Mouse (Mus musculus) skeletal muscle tissue, adult 2 months (tissue): ENCODE results near the gene Spag6l.
"Not testable (repeated sequence)": the region's sequence is repeated elsewhere in the genome, so short reads cannot be mapped to it uniquely, and the experiment has no call there.

Experiments used
- DNase-seq: peaks from one replicate; pipeline ENCODE4 v3.0.0-alpha.2; 2012; ENCODE audit warnings: low read depth, low spot score

Gene Spag6l

DNA sequence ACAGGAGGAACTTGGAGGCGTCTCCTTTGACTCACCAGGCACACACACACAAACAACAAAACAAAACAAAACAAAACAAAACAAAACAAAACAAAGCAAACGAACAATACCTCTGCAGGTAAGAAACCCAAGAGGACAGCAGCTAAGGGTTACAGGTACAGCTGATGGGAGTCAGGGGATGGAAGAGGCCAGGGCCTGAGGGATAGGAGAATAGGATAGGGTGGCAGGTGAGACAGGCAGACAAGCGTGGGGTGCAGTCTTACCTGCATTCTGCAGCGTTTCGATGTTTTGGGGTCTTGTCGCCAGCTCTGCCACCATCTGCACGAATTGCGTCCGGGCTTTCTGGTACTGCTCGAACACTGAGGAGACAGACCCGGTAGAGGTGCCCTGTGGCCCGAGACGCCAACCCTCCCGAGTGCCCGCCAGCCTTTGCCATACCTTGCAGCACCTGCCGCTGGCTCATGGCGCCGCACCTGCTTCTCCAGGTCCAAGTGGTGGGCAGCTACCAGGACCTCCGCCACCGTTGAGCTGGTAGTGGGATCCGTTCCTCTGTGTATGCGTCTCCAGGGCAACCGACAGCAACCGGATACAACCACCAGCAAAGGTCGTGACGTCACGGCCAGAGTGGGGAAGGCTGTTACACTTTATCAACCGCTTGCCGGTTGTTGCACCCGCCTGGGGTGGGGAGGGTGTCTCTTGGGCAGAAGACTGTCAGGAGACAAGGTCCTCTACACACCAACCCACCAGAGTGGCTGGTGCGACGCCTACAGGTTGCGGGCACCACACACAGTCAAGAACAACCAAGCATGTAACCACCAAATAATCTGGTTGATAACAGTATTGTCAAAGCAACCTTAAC is at the start of gene Spag6l:
TSS of gene Spag6l (minus strand) at position 700 of the 859 bp plus-strand sequence.
- DNase-seq = no peak

DNA sequence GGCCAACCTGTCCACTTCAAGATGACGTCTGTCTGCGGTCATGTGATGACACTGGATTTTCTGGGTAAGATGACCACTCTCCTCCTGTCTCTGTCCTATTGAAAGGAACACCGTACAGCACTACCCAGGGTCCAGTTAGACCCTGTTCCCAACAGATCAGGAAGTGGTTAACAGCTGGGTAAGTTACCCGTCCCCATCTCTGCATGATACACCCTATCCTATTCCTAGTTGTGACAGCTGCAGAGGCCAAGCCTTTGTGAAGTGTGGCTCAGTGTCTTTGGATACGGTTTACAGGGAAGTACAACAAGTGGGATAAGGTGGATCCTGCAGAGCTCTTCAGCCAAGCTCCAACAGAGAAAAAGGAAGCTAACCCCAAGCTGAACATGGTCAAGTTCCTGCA is 49.8 kb upstream of the Spag6l start:
- no peak for DNase-seq

DNA sequence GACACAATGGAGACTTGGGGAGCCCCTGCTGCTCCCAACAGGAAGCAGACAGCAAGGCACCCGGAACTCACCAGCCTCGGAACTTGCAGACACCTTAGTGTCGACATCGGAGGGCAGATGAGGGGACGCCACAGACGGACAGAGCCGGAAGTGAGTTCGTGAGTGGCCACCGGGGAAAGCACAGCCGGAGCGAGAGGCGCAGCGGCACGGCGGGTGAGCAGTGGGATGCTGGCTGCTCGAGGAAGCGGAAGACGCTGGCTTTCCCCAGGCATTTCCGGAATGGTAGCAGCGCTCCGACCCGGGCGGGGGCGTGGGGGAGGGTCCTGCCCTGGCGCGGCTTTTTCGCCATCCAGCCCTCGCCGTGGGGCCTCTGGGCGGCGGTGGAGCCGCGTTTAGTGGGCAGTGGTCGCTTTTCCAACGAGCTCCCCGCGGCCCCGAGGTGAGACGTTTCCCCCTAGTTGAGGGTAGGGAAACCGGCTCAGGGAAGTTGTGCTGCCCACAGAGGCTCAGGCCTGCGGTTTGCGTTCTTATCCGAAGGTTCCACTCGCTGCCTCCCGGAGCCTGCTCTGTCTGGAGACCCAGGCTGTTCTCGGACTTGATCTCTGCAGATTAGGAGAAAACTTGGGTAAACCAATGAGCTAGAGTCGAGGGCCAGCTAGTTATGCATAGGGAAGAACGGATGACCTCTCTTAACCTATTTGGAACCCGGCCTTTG is 41.5 kb upstream of the Spag6l start, which contains the start of the genes Top3b and Vpreb1:
TSS of gene Top3b (plus strand) at position 120 of the 715 bp plus-strand sequence.
TSS of gene Vpreb1 (minus strand) at position 227 of the 715 bp plus-strand sequence.
- DNase-seq = peak; percentile 89

- DNase-seq = no peak
Measured at GRCm38 (mm10) chr16:16870241-16870616, 41.0 kb upstream of the Spag6l start.

DNA sequence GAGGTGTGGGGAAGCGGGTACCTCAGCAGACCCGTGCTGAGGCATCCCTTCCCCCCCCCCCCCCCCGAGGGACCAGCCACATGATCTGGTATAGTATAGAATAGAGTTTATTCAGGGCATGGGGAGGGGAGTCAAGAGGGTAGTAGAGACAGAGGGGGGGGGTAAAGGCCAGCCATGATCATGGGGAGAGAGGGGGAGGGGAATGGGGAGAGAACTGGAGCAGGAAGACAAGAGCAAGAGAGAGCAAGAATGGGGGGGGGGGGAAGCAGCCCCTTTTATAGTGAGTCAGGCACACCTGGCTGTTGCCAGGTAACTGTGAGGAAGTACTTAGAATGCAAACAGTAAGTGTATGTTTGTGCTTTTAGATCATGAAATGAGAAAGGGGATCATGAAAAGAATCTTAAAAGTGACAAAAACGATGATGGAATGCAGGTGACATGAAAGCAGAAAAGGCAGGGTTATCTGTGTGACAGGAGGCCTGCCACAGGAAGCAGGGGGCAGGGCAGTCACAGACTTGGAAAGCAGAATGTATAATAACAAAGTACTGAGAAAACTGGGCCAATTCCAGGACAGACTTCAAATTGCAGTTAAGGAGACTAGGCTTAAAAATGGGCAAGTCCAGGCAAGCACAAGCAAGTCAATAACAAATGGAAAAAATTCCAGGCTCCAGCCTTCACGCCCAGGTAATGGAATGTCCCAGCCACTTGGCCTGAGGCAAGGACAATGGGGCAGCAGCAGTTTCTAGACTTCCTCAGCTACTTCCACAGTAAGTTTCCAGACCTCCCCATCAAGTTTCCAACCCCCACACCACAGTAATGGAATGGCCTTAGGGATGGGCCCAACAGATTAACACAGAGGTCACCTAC is 36.7 kb upstream of the Spag6l start:
- no peak for DNase-seq

- no peak for DNase-seq
Measured at GRCm38 (mm10) chr16:16865217-16865616, 36.0 kb upstream of the Spag6l start.

DNA sequence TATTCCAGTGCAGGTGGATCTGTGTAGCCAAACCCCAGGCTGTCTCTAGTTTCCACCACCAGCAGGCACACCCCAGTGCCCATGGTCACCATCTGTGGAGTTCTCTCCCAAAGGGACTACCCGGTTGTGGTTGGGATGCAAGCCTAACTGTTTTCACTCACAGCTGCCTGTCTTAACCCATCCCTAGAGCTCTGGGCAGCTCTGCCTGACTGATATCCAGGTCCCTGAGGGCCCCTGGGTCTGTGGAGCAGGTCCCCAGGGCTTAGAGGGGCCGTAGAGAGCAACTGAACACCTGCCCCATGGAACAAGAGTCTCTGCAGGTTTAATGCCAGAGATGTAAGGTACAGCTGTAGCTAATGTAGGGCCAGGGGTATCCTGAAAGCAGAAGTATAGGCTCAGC is 34.7 kb upstream of the Spag6l start, which contains the start of gene Igll1:
TSS of gene Igll1 (minus strand) at position 8 of the 400 bp plus-strand sequence.
- no peak for DNase-seq

DNA sequence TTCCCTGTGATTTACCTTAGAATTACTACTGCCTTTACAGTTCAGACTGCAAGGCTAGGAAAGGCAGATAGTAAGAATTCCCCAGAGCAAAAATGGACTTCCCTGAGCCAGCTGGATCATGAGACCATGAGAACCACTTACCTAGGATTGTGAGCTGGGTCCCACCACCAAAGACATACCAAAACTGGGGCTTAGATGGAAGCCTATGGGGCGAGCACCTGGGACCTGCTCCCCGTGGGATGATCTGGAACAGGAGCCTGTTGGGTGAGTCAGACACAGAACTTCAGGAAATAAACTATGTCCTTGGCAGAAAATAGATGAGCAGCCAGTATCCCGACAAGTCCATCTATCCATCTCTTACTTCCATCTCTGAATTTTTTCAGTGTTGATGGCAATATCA is 33.0 kb upstream of the Spag6l start:
- DNase-seq = no peak

DNA sequence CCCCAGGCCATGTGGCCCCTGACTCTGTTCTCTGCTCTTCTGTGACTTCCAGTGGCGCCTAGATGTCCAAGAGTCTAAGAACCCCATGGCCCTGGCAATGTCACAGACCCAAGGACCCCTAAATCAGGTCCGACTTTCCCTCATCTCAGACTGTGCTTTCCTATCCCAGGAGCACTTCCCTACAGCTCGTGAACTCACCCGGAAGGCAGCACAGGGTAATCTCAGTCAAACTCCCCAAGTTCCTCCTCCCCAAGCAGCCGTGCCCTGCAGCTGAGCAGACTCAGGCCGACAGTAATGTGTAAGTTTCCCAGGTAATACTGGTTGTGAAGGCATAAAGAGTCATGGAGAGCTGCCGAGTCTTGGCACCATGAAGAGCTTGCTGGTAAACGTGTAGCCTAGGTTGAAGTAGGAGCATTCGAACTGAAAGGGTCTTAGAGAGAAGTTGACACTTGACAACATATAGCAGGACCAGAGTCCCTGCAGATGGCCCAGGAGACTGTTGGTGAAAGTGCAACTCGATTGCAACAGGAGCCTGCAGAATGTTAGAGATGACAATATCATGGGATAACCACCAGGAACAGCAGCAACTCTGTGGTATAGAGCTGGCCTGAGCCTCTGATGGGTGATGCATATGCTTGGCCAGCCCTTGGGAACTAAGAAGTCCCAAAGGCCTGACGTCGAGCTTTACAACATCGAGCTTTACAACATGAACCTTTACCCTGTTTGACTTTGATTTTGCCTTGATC is 27.6 kb upstream of the Spag6l start:
- DNase-seq = no peak

GRCm38 (mm10) chr16:16856054-16856453 is 26.8 kb upstream of the Spag6l start:
- not testable (repeated sequence) for DNase-seq

- DNase-seq = no peak
Measured at GRCm38 (mm10) chr16:16855541-16855940, 26.3 kb upstream of the Spag6l start.

DNA sequence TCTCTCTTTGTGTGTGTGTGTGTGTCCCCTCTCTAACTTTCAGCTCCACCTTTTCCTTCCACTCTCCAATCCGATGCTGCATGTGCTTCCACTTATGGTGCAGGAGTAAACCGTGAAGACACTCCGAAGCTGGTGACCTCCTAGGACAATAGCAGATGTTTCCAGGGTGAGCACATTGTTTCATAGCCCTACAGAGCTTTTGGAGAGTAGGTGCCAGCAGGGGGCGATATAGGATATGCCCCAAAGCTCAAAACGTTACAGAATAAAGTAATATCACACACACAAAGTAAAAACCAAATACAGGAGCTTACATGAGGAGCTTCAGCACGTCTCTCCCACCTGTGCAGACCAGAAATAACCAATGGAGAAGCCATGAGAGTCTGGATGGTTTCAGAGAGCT is 25.6 kb upstream of the Spag6l start:
- DNase-seq = no peak

- DNase-seq = no peak
Measured at GRCm38 (mm10) chr16:16852411-16852810, 23.2 kb upstream of the Spag6l start.

- no peak for DNase-seq
Measured at GRCm38 (mm10) chr16:16849196-16849595, 19.9 kb upstream of the Spag6l start.

DNA sequence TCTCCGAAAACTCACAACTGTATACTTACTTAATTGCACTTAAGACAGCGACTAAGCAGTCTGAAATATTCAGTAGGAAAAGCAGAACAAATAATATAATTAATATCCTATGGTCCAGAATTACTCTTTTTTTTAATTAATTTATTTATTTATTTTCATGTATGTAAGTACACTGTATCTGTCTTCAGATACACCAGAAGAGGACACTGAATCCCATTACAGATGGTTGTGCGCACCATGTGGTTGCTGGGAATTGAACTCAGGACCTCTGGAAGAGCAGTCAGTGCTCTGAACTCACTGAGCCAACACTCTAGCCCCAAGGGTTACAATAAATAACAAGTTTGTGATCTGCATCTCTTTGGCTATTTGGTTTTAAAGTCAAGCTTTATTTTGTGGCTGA is 415 bp upstream of the Spag6l start:
- no peak for DNase-seq

DNA sequence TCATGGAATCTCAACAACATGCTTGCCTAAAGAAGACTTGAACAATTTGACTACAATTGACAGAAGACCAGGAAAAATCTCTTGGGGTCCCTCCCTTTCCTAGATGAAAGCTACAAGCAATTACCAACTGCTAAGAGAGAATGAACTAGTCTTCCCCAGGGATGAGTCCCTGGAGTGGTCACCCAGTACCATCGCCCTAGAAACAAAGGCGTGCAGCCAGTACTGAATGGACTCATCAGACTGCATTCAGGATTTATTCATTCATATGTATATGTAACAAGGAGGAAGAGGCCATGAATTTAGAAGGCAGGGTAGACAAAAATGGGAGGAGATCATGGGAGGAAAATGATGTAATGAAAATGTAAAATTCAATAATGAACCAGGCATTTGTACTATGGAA is 3.0 kb downstream of the Spag6l start:
- DNase-seq = no peak

DNA sequence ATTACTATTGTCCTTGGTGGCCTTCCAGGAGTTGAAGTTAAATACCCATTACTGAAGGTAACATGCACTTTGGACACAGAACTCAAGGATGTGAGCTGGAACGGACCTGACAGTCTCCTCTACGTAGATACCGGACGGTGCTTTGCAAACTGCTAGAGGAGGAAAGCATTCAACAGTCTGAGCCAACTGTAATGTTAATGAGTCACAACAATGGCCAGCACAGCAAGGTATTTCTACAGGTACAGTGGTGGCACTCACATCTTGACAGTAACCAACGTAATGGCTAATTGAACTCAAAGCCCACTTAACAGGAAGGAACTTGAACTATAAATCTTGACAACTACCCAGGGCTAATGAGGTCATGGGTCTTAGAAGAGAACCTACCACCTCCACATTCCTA is 3.8 kb downstream of the Spag6l start:
- DNase-seq = no peak

DNA sequence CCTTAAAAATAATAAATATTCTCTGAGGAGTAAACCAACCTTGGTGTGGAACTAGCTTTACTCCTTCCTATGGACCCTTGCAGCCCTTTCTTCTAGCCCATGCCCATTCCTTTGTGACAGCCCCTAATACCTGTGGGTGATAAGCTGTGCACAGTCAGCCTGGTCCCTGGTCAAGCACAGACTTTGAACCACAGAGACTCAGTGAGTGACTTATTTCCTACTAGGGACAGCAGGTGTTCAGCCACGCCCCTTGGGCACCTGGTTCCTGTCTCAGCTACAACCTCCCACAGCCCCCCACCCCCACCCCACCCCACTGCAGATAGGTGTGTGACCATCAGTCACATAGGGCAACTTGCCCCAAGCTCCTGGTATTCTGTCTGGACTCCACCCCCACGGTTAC is 22.9 kb downstream of the Spag6l start:
- DNase-seq = no peak
